Mouse (Mus musculus): ENCODE data around the gene Rpl29.

Gene Rpl29

GRCm38 (mm10) chr9:106454888-106455681 lies 25.8 kb downstream of the Rpl29 start:
- DNase-seq (ENCODE audit: low spot score) = peak; percentile 83

GRCm38 (mm10) chr9:106456325-106457162 lies 27.3 kb downstream of the Rpl29 start:
- DNase-seq (ENCODE audit: low spot score) = peak; percentile 85

GRCm38 (mm10) chr9:106457163-106457559 lies 27.9 kb downstream of the Rpl29 start:
- no peak for DNase-seq (ENCODE audit: low spot score)

GRCm38 (mm10) chr9:106457920-106458319 lies 28.7 kb downstream of the Rpl29 start:
- DNase-seq (ENCODE audit: low spot score) = no peak

GRCm38 (mm10) chr9:106459946-106460345 lies 30.7 kb downstream of the Rpl29 start:
- no peak for DNase-seq (ENCODE audit: low spot score)

GRCm38 (mm10) chr9:106460401-106461025 lies 31.3 kb downstream of the Rpl29 start:
- no peak for DNase-seq (ENCODE audit: low spot score)

GRCm38 (mm10) chr9:106461026-106461415 lies 31.8 kb downstream of the Rpl29 start:
- DNase-seq (ENCODE audit: low spot score) = no peak

GRCm38 (mm10) chr9:106461641-106462429 lies 32.6 kb downstream of the Rpl29 start:
- DNase-seq (ENCODE audit: low spot score) = no peak

- no peak for DNase-seq (ENCODE audit: low spot score)
Observed at GRCm38 (mm10) chr9:106462430-106462800, 33.2 kb downstream of the Rpl29 start.

- DNase-seq (ENCODE audit: low spot score) = no peak
Observed at GRCm38 (mm10) chr9:106463122-106464063, 34.1 kb downstream of the Rpl29 start.

GRCm38 (mm10) chr9:106464751-106465541 lies 35.7 kb downstream of the Rpl29 start:
- peak; percentile 78 for DNase-seq (ENCODE audit: low spot score)

GRCm38 (mm10) chr9:106465571-106466200 lies 36.4 kb downstream of the Rpl29 start, which contains the start of gene Gpr62:
Gene Gpr62, minus strand, starts transcription at chr9:106465938.
- no peak for DNase-seq (ENCODE audit: low spot score)

- DNase-seq (ENCODE audit: low spot score) = no peak
Observed at GRCm38 (mm10) chr9:106466721-106467120, 37.5 kb downstream of the Rpl29 start.

GRCm38 (mm10) chr9:106467746-106468145 lies 38.5 kb downstream of the Rpl29 start:
- no peak for DNase-seq (ENCODE audit: low spot score)

- no peak for DNase-seq (ENCODE audit: low spot score)
Observed at GRCm38 (mm10) chr9:106469317-106469716, 40.1 kb downstream of the Rpl29 start.

GRCm38 (mm10) chr9:106469776-106470175 lies 40.5 kb downstream of the Rpl29 start:
- no peak for DNase-seq (ENCODE audit: low spot score)

GRCm38 (mm10) chr9:106470991-106471750 lies 41.9 kb downstream of the Rpl29 start:
- DNase-seq (ENCODE audit: low spot score) = no peak

GRCm38 (mm10) chr9:106471892-106472291 lies 42.6 kb downstream of the Rpl29 start:
- DNase-seq (ENCODE audit: low spot score) = no peak

- DNase-seq (ENCODE audit: low spot score) = no peak
Observed at GRCm38 (mm10) chr9:106472321-106472720, 43.1 kb downstream of the Rpl29 start.

Measured in embryo, embryonic 10.5 days (tissue).